Mouse (Mus musculus) hindlimb bud, embryonic 11.5 days (tissue): Measurements from ENCODE around the gene H2-T23.
A peak's percentile ranks its signal among the peaks of the same experiment; 100 is the strongest.
"Not testable (repeated sequence)": the region's sequence is repeated elsewhere in the genome, so short reads cannot be mapped to it uniquely, and the experiment has no call there.

Source experiments
- DNase-seq: peaks from one replicate; pipeline ENCODE4 v3.0.0-alpha.2; 2012; ENCODE audit warnings: low read depth, low spot score; ENCODE audit errors: extremely low spot score

H2-T23 gene

GRCm38 (mm10) chr17:36023710-36024654 lies 8.7 kb downstream of the H2-T23 start:
- DNase-seq: no peak

GRCm38 (mm10) chr17:36022922-36023321 lies 9.7 kb downstream of the H2-T23 start:
- no peak for DNase-seq

GRCm38 (mm10) chr17:36022098-36022497 lies 10.6 kb downstream of the H2-T23 start:
- DNase-seq: no peak

GRCm38 (mm10) chr17:36021309-36021708 lies 11.3 kb downstream of the H2-T23 start:
- no peak for DNase-seq

GRCm38 (mm10) chr17:36020191-36021073 lies 12.2 kb downstream of the H2-T23 start, which contains the start of gene H2-T24:
Gene H2-T24, minus strand, starts transcription at chr17:36020560.
- no peak for DNase-seq

GRCm38 (mm10) chr17:36019519-36019918 lies 13.1 kb downstream of the H2-T23 start:
- no peak for DNase-seq

- no peak for DNase-seq
These were observed 13.7 kb downstream of the H2-T23 start for GRCm38 (mm10) chr17:36018979-36019378.

GRCm38 (mm10) chr17:36017046-36017445 lies 15.6 kb downstream of the H2-T23 start:
- DNase-seq: no peak

GRCm38 (mm10) chr17:36014977-36015376 lies 17.7 kb downstream of the H2-T23 start:
- DNase-seq: no peak

GRCm38 (mm10) chr17:36004409-36004808 lies 28.2 kb downstream of the H2-T23 start:
- DNase-seq: not testable (repeated sequence)

- no peak for DNase-seq
These were observed 29.3 kb downstream of the H2-T23 start for GRCm38 (mm10) chr17:36003331-36003730.

- DNase-seq: no peak
These were observed 30.7 kb downstream of the H2-T23 start for GRCm38 (mm10) chr17:36001966-36002365.

GRCm38 (mm10) chr17:36001121-36001897 lies 31.3 kb downstream of the H2-T23 start:
- no peak for DNase-seq

- no peak for DNase-seq
These were observed 32.3 kb downstream of the H2-T23 start for GRCm38 (mm10) chr17:36000349-36000748.

GRCm38 (mm10) chr17:35999356-35999755 lies 33.3 kb downstream of the H2-T23 start:
- no peak for DNase-seq

GRCm38 (mm10) chr17:35998545-35999305 lies 33.9 kb downstream of the H2-T23 start:
- DNase-seq: no peak

- DNase-seq: no peak
These were observed 34.7 kb downstream of the H2-T23 start for GRCm38 (mm10) chr17:35997713-35998510.

GRCm38 (mm10) chr17:35996949-35997348 lies 35.7 kb downstream of the H2-T23 start:
- peak; percentile 99 for DNase-seq

GRCm38 (mm10) chr17:35994879-35995240 lies 37.8 kb downstream of the H2-T23 start:
- DNase-seq: no peak
